Mouse (Mus musculus): Measurements from ENCODE around the gene Rnf19b. TPM values are rescaled to one million over a fixed set of nuclear protein-coding genes. Genes with fewer than 3 reads are reported as not detected.

The Rnf19b gene
- 10 to 100 TPM; 73.0 to 80.9 TPM for total RNA-seq (2023)

GRCm38 (mm10) chr4:129058207-129059092, at the start of gene Rnf19b:
Gene Rnf19b (plus strand): TSS chr4:129058271.

GRCm38 (mm10) chr4:129105356-129105755, 47.3 kb downstream of the Rnf19b start, which contains the start of gene Tmem54:
Gene Tmem54 (plus strand): TSS chr4:129105548.

GRCm38 (mm10) chr4:129121569-129122086, 63.6 kb downstream of the Rnf19b start, which contains the start of gene Hpca:
Gene Hpca (minus strand): TSS chr4:129122036.

Other genes with a start within 250 kb of the Rnf19b start
- gene Trim62, start 174.7 kb upstream of the Rnf19b start, total RNA-seq (2023), result 1 to 10 TPM; 1.0 to 1.3 TPM
- gene Azin2, start 95.8 kb upstream of the Rnf19b start, total RNA-seq (2023), result under 1 TPM; 0.57 to 0.59 TPM
- 100 to 1,000 TPM; 105 to 108 TPM for gene Ak2, start 66.3 kb upstream of the Rnf19b start, total RNA-seq (2023)
- gene Tmem54, start 47.3 kb downstream of the Rnf19b start, total RNA-seq (2023), result not detected
- not detected for gene Hpca, start 63.8 kb downstream of the Rnf19b start, total RNA-seq (2023)
- gene Fndc5, start 78.7 kb downstream of the Rnf19b start, total RNA-seq (2023), result not detected
- gene S100pbp, start 131.5 kb downstream of the Rnf19b start, total RNA-seq (2023), result 10 to 100 TPM; 11.5 to 12.5 TPM
- 10 to 100 TPM; 16.4 to 25.4 TPM for gene Yars, start 131.5 kb downstream of the Rnf19b start, total RNA-seq (2023)
- not detected for gene C77080, start 203.1 kb downstream of the Rnf19b start, total RNA-seq (2023)
- gene Sync, start 229.3 kb downstream of the Rnf19b start, total RNA-seq (2023), result not detected

All from neutrophil, adult 83 days (primary cell).